Mouse (Mus musculus): ENCODE measurements around the gene Ube3c. TPM values are rescaled to one million over a fixed set of nuclear protein-coding genes. Genes with fewer than 3 reads are reported as not detected.

The Ube3c gene
- polyA plus RNA-seq, 1 experiment from 2014 or later: 37.5 TPM

DNA sequence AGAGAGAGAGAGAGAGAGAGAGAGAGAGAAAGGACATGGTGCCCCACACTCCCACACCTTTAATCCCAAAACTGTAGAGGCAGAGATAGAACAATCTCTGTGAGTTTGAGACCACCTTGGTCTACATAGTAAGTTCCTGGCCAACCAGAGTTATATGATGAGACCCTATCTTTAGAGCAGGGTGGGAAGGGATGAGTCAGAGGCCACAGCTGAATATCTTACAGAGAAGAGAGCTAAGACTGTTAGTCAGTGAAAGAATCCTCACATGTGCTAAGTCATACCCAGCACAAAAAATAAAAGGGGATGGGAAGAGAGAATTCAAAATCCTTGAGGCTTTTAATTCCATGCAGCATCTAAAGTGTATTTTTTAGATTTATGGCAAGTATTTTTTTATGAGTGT, 142.6 kb downstream of the Ube3c start:
- Histone ChIP-seq H3K36me3 (ENCODE audit: control insufficient read depth, insufficient read depth, low read length) (no peaks in the 10 kb centered on the region), H3K9ac (ENCODE audit: low read length) (no peak overlapping the region), H3K4me2 (ENCODE audit: low read length) (no peak overlapping the region), H3K27me3 (ENCODE audit: control insufficient read depth, insufficient read depth, low read length) (no peaks in the 10 kb centered on the region), H3K4me1 (ENCODE audit: control insufficient read depth in 2 of 2, insufficient read depth in 2 of 2, low read length in 2 of 2) (no peaks in the 10 kb centered on the region), H3K27ac (replicated peaks in 1 of 2; ENCODE audit: control insufficient read depth in 1 of 2, insufficient read depth in 1 of 2, low read depth in 2 of 2, low read length in 2 of 2) (no peak overlapping the region), H3K9me3 (ENCODE audit: control insufficient read depth, low read length) (no peaks in the 10 kb centered on the region), H3K4me3 (ENCODE audit: control insufficient read depth in 1 of 2, insufficient read depth in 1 of 2, low read depth in 1 of 2, low read length in 2 of 2) (no peak overlapping the region)
- ATAC-seq (ENCODE audit: insufficient number of reproducible peaks, insufficient read depth, low FRiP score, low read depth): no peak

GRCm38 (mm10) chr5:29712906-29713305, 143.9 kb downstream of the Ube3c start:
- H3K27me3 ChIP-seq (ENCODE audit: control insufficient read depth, insufficient read depth, low read length): no peaks in the 10 kb centered on the region
- no peak overlapping the region for H3K9ac ChIP-seq (ENCODE audit: low read length)
- H3K4me2 ChIP-seq (ENCODE audit: low read length): no peak overlapping the region
- 71% methylated on average over 1 of the region's 1 CpGs for WGBS
- H3K27ac ChIP-seq (replicated peaks in 1 of 2; ENCODE audit: control insufficient read depth in 1 of 2, insufficient read depth in 1 of 2, low read depth in 2 of 2, low read length in 2 of 2): no peak overlapping the region
- no peaks in the 10 kb centered on the region for H3K9me3 ChIP-seq (ENCODE audit: control insufficient read depth, low read length)
- H3K36me3 ChIP-seq (ENCODE audit: control insufficient read depth, insufficient read depth, low read length): no peaks in the 10 kb centered on the region
- no peak for ATAC-seq (ENCODE audit: insufficient number of reproducible peaks, insufficient read depth, low FRiP score, low read depth)
- no peaks in the 10 kb centered on the region for H3K4me1 ChIP-seq (ENCODE audit: control insufficient read depth in 2 of 2, insufficient read depth in 2 of 2, low read length in 2 of 2)
- no peak overlapping the region for H3K4me3 ChIP-seq (ENCODE audit: control insufficient read depth in 1 of 2, insufficient read depth in 1 of 2, low read depth in 1 of 2, low read length in 2 of 2)

- Histone ChIP-seq H3K36me3 (ENCODE audit: control insufficient read depth, insufficient read depth, low read length) (no peaks in the 10 kb centered on the region), H3K9me3 (ENCODE audit: control insufficient read depth, low read length) (no peaks in the 10 kb centered on the region)
- 19% methylated on average over 1 of the region's 1 CpGs for WGBS
Measured at GRCm38 (mm10) chr5:29721159-29721558, 152.1 kb downstream of the Ube3c start.

DNA sequence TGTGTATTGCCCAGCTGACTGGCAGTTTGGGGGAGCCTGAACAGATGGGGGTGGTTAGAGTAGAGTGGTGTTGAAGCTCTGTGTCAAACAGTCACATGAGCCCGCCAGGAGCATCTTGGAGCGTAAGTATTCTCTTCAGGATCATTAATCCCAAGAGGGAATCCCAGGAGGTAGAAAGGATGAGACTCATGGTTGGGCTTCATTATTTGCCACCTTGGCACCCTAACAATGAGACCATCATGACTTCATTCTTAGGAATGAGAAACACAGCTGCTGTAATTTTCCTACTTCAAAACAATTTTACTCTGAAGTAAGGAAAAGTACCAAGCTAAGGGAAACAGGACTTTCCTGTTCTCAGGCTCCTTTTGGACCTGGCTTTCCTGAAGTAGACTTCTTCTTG, 156.3 kb downstream of the Ube3c start:
- no peak overlapping the region for H3K27ac ChIP-seq (replicated peaks in 1 of 2; ENCODE audit: control insufficient read depth in 1 of 2, insufficient read depth in 1 of 2, low read depth in 2 of 2, low read length in 2 of 2)
- no peak for ATAC-seq (ENCODE audit: insufficient number of reproducible peaks, insufficient read depth, low FRiP score, low read depth)
- WGBS: 78% methylated on average over 2 of the region's 2 CpGs

More at GRCm38 (mm10) chr5:29721159-29721558, 152.1 kb downstream of the Ube3c start:
- Histone ChIP-seq H3K9ac (ENCODE audit: low read length) (no peak overlapping the region), H3K27me3 (ENCODE audit: control insufficient read depth, insufficient read depth, low read length) (no peaks in the 10 kb centered on the region), H3K27ac (replicated peaks in 1 of 2; ENCODE audit: control insufficient read depth in 1 of 2, insufficient read depth in 1 of 2, low read depth in 2 of 2, low read length in 2 of 2) (no peak overlapping the region), H3K4me2 (ENCODE audit: low read length) (no peak overlapping the region), H3K4me1 (ENCODE audit: control insufficient read depth in 2 of 2, insufficient read depth in 2 of 2, low read length in 2 of 2) (no peaks in the 10 kb centered on the region), H3K4me3 (ENCODE audit: control insufficient read depth in 1 of 2, insufficient read depth in 1 of 2, low read depth in 1 of 2, low read length in 2 of 2) (no peak overlapping the region)
- no peak for ATAC-seq (ENCODE audit: insufficient number of reproducible peaks, insufficient read depth, low FRiP score, low read depth)

More for the DNA sequence above, 156.3 kb downstream of the Ube3c start:
- Histone ChIP-seq H3K36me3 (ENCODE audit: control insufficient read depth, insufficient read depth, low read length) (no peaks in the 10 kb centered on the region), H3K9me3 (ENCODE audit: control insufficient read depth, low read length) (no peaks in the 10 kb centered on the region), H3K4me3 (ENCODE audit: control insufficient read depth in 1 of 2, insufficient read depth in 1 of 2, low read depth in 1 of 2, low read length in 2 of 2) (no peak overlapping the region), H3K9ac (ENCODE audit: low read length) (no peak overlapping the region), H3K4me2 (ENCODE audit: low read length) (no peak overlapping the region), H3K4me1 (ENCODE audit: control insufficient read depth in 2 of 2, insufficient read depth in 2 of 2, low read length in 2 of 2) (no peaks in the 10 kb centered on the region), H3K27me3 (ENCODE audit: control insufficient read depth, insufficient read depth, low read length) (no peaks in the 10 kb centered on the region)

Other genes with a start within 250 kb of the Ube3c start
- gene Lmbr1, start 190.9 kb upstream of the Ube3c start, polyA plus RNA-seq (2014; fragmentation: Nextera tagmentation; extraction: Ambion mirVana): 19.7 and 21.2 TPM in 2 replicates
- gene Nom1, start 134.6 kb upstream of the Ube3c start, polyA plus RNA-seq (2014; fragmentation: Nextera tagmentation; extraction: Ambion mirVana): 11.4 and 13.1 TPM in 2 replicates
- gene Mnx1, start 90.8 kb upstream of the Ube3c start, polyA plus RNA-seq (2014; fragmentation: Nextera tagmentation; extraction: Ambion mirVana): not detected in 2 replicates
- 85.5 and 90.0 TPM in 2 replicates for gene Dnajb6, start 166.4 kb downstream of the Ube3c start, polyA plus RNA-seq (2014; fragmentation: Nextera tagmentation; extraction: Ambion mirVana)
- gene Gm5129, start 166.7 kb downstream of the Ube3c start, polyA plus RNA-seq (2014; fragmentation: Nextera tagmentation; extraction: Ambion mirVana): not detected in 2 replicates